13 mouse cellular contexts compared by ENCODE assay signal in the genomic region with DNA sequence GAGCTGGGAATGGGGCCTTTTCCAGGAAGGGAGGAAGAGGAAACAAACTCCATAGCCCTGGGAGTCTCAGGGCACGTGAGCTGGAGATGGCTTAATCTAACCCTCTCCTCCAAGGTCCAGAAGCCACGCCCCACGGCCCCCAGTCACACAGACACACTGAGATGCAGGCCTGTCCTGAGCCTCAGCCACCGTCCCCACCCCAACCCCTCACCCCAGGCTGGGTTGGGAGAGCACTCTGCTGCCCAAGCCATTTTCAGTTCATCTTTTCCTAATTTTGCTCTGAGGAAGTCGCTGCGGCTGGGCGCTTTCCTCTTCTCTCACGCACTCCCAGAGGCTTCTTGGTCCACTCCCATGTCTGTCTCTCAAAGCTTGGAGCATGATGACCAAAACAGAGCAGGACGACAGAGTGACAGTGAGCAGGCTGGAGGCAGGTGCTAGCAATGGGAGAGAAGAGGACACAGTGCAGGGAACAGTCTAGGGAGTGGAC. TPM values are rescaled to one million over a fixed set of nuclear protein-coding genes. Genes with fewer than 3 reads are reported as not detected.
A peak's percentile ranks its signal among the peaks of the same experiment; 100 is the strongest.
DNase-seq lines count a peak whose midpoint lies in the region; ATAC-seq and TF ChIP-seq lines count a peak whose summit lies in the region.
"Had no signal": no experiment of that assay in that cellular context is flagged by ENCODE, and none has a peak within 500 bp of the region (broad histone marks: within the 10 kb centered on the region; RNA-seq: fewer than 3 reads in every experiment).

No protein-coding gene starts in this region.

- no peak overlapping the region for H3ac ChIP-seq in myocyte (ENCODE audit: control insufficient read depth, insufficient read length)

- H3K4me2 ChIP-seq in heart, embryonic 16.5 days (ENCODE audit: low read depth, low read length), result no peak overlapping the region
- H3K4me2 ChIP-seq in myocyte (ENCODE audit: low read depth), result no peak overlapping the region
- H3K4me2 ChIP-seq in forebrain, embryonic 15.5 days (replicated peaks), result no peak overlapping the region
- H3K4me2 ChIP-seq: forebrain, embryonic 12.5 days; hindbrain, embryonic 13.5 days; lung, embryonic 15.5 days had no signal

- no peaks in the 10 kb centered on the region for H3K27me3 ChIP-seq in kidney, adult 2 months (replicated peaks; ENCODE audit: control insufficient read depth, insufficient read depth, low read length)
- H3K27me3 ChIP-seq in spleen, adult 2 months (ENCODE audit: control insufficient read depth, insufficient read depth, low read length), result no peaks in the 10 kb centered on the region
- H3K27me3 ChIP-seq in heart, embryonic 16.5 days (ENCODE audit: control insufficient read depth, insufficient read depth, low read length), result no peaks in the 10 kb centered on the region
- H3K27me3 ChIP-seq in myocyte (ENCODE audit: control insufficient read depth, insufficient read depth, insufficient read length), result no peaks in the 10 kb centered on the region
- no peaks in the 10 kb centered on the region for H3K27me3 ChIP-seq in forebrain, embryonic 15.5 days
- H3K27me3 ChIP-seq in limb, embryonic 10.5 days (ENCODE audit: low read depth, poor library complexity, severe bottlenecking), result no peaks in the 10 kb centered on the region
- H3K27me3 ChIP-seq: lung, embryonic 15.5 days had no signal

- H3K9me3 ChIP-seq in heart, embryonic 16.5 days (replicated peaks; ENCODE audit: control insufficient read depth, low read length), result no peaks in the 10 kb centered on the region
- H3K9me3 ChIP-seq in forebrain, embryonic 15.5 days, result no peaks in the 10 kb centered on the region
- no peaks in the 10 kb centered on the region for H3K9me3 ChIP-seq in limb, embryonic 10.5 days (replicated peaks)
- H3K9me3 ChIP-seq: forebrain, embryonic 12.5 days; hindbrain, embryonic 13.5 days; lung, embryonic 15.5 days had no signal

- H3K79me2 ChIP-seq in myocyte (ENCODE audit: control insufficient read depth, insufficient read depth), result no peaks in the 10 kb centered on the region

- H3K36me3 ChIP-seq in kidney, adult 2 months (ENCODE audit: control insufficient read depth, insufficient read depth, low read length), result no peaks in the 10 kb centered on the region
- H3K36me3 ChIP-seq in spleen, adult 2 months (ENCODE audit: control insufficient read depth, insufficient read depth, low read length), result peaks cover 1% of the 10 kb centered on the region
- peaks cover 2% of the 10 kb centered on the region for H3K36me3 ChIP-seq in heart, embryonic 16.5 days (ENCODE audit: control insufficient read depth, insufficient read depth)
- H3K36me3 ChIP-seq in myocyte (ENCODE audit: control insufficient read depth, insufficient read depth), result peaks cover 7% of the 10 kb centered on the region
- peaks cover 2% of the 10 kb centered on the region for H3K36me3 ChIP-seq in forebrain, embryonic 15.5 days
- H3K36me3 ChIP-seq in limb, embryonic 10.5 days, result peaks cover 6% of the 10 kb centered on the region

- no peak for ATAC-seq in heart, embryonic 16.5 days (replicated peaks; ENCODE audit: extremely low read depth, insufficient read depth, low FRiP score)
- ATAC-seq in forebrain, embryonic 15.5 days (replicated peaks), result no peak

- H3K9ac ChIP-seq in heart, embryonic 16.5 days (ENCODE audit: low read length), result no peak overlapping the region
- H3K9ac ChIP-seq in forebrain, embryonic 15.5 days (replicated peaks), result no peak overlapping the region
- H3K9ac ChIP-seq: forebrain, embryonic 12.5 days; hindbrain, embryonic 13.5 days; lung, embryonic 15.5 days had no signal

- DNase-seq in kidney, adult 2 months, result peak; percentile 53
- no peak for DNase-seq in kidney, postnatal 10 days
- peak in 1 of 2 experiments; percentile 27 for DNase-seq in spleen, adult 2 months (ENCODE audit: low read depth in 1 of 2, low spot score in 2 of 2)
- no peak for DNase-seq in spleen, postnatal 10 days (ENCODE audit: low spot score in 2 of 2)
- no peak for DNase-seq in limb, embryonic 10.5 days (ENCODE audit: low spot score)
- DNase-seq: adrenal gland, postnatal 25 days; cerebellum, postnatal 36 days had no signal

- no peak overlapping the region for H3K4me3 ChIP-seq in kidney, adult 2 months (ENCODE audit: insufficient read depth, low read depth, low read length)
- H3K4me3 ChIP-seq in spleen, adult 2 months (ENCODE audit: extremely low read depth, insufficient read depth, insufficient read length), result no peak overlapping the region
- no peak overlapping the region for H3K4me3 ChIP-seq in heart, embryonic 16.5 days (ENCODE audit: low read length)
- no peak overlapping the region for H3K4me3 ChIP-seq in myocyte
- H3K4me3 ChIP-seq in forebrain, embryonic 15.5 days, result no peak overlapping the region
- H3K4me3 ChIP-seq in limb, embryonic 10.5 days, result no peak overlapping the region
- H3K4me3 ChIP-seq: forebrain, embryonic 12.5 days; hindbrain, embryonic 13.5 days; lung, embryonic 15.5 days had no signal

- 41% methylated on average over 9 of the region's 9 CpGs for WGBS in kidney, adult 2 months
- 11% methylated on average over 9 of the region's 9 CpGs for WGBS in spleen, adult 2 months
- 41% methylated on average over 9 of the region's 9 CpGs for WGBS in heart, embryonic 16.5 days
- 39% methylated on average over 9 of the region's 9 CpGs for WGBS in forebrain, embryonic 15.5 days
- 52% methylated on average over 9 of the region's 9 CpGs for WGBS in limb, embryonic 10.5 days

- no peak for TF ChIP-seq CTCF in kidney, adult 2 months (conservative IDR thresholded peaks at IDR 0.05; ENCODE audit: insufficient read depth, insufficient read length, low read depth, low read length)
- TF ChIP-seq CTCF in spleen, adult 2 months (IDR thresholded peaks at IDR 0.05; ENCODE audit: extremely low read depth, insufficient read depth, insufficient read length, insufficient replicate concordance), result no peak

- 0 out of 2 replicates have a peak, but pooled peaks cover 4% of the 10 kb centered on the region for H3K4me1 ChIP-seq in kidney, adult 2 months (ENCODE audit: control insufficient read depth, insufficient read depth, low read length)
- peaks cover 4% of the 10 kb centered on the region; the same call in 1 of the 2 replicates for H3K4me1 ChIP-seq in spleen, adult 2 months (ENCODE audit: control insufficient read depth, insufficient read depth, insufficient read length)
- peaks cover 18% of the 10 kb centered on the region for H3K4me1 ChIP-seq in heart, embryonic 16.5 days (ENCODE audit: control insufficient read depth, insufficient read depth, low read length)
- no peaks in the 10 kb centered on the region for H3K4me1 ChIP-seq in forebrain, embryonic 15.5 days
- H3K4me1 ChIP-seq in limb, embryonic 10.5 days, result peaks cover 21% of the 10 kb centered on the region; the same call in 1 of the 2 replicates
- H3K4me1 ChIP-seq: hindbrain, embryonic 13.5 days had no signal

- H3K27ac ChIP-seq in kidney, adult 2 months (ENCODE audit: insufficient read depth, low read depth, low read length), result peak overlapping the region; percentile 13; the same call in 1 of the 2 replicates
- peak overlapping the region; percentile 43 for H3K27ac ChIP-seq in spleen, adult 2 months (ENCODE audit: insufficient read depth, low read length)
- H3K27ac ChIP-seq in heart, embryonic 16.5 days (ENCODE audit: low read length), result peak overlapping the region; percentile 32; the same call in 1 of the 2 replicates
- no peak overlapping the region for H3K27ac ChIP-seq in forebrain, embryonic 15.5 days (replicated peaks)
- no peak overlapping the region for H3K27ac ChIP-seq in limb, embryonic 10.5 days
- H3K27ac ChIP-seq: forebrain, embryonic 12.5 days; hindbrain, embryonic 13.5 days had no signal

- TF ChIP-seq POLR2A in kidney, adult 2 months (IDR thresholded peaks at IDR 0.05; ENCODE audit: low read depth, low read length), result no peak
- no peak for TF ChIP-seq POLR2A in spleen, adult 2 months (IDR thresholded peaks at IDR 0.05; ENCODE audit: low read depth, low read length)
- TF ChIP-seq POLR2A in myocyte (IDR thresholded peaks at IDR 0.05; ENCODE audit: insufficient read length, low read depth), result no peak

TF ChIP-seq in myocyte, 11 proteins besides CTCF, POLR2A, EP300 and RAD21:
- no peak for TF ChIP-seq TCF12 (IDR thresholded peaks at IDR 0.05; ENCODE audit: insufficient read depth, poor library complexity, severe bottlenecking)
- TF ChIP-seq MYOD1 (IDR thresholded peaks at IDR 0.05; ENCODE audit: control insufficient read depth in 1 of 3, insufficient read length in 2 of 3, low read depth in 2 of 3), result peak in 2 of 3 experiments; percentile 10 to 62
TF ChIP-seq in myocyte: peak in this region for 1.

RNA-seq across cellular contexts. Expression of a gene that starts 19.1 kb away (rescaled TPM):
- 94.8 and 106 TPM in 2 replicates for polyA plus RNA-seq in kidney, adult 2 months (2012; rRNA removed)
- polyA plus RNA-seq in spleen, adult 2 months (2012; rRNA removed), result 9.9 and 13.5 TPM in 2 replicates
- polyA plus RNA-seq in heart, embryonic 16.5 days (2015; fragmentation: Nextera tagmentation; extraction: Ambion mirVana), result 55.4 and 61.2 TPM in 2 replicates
- 54.7 TPM for polyA plus RNA-seq in myocyte (2012; fragmentation: generic; extraction: Trizol)
- 40.1 and 44.5 TPM in 2 replicates for polyA plus RNA-seq in forebrain, embryonic 15.5 days (2015; fragmentation: Nextera tagmentation; extraction: Ambion mirVana)
- 1.4 and 3.2 TPM in 2 replicates for polyA plus RNA-seq in limb, embryonic 10.5 days (2016; fragmentation: Nextera tagmentation; extraction: Ambion mirVana)

RNA-seq across cellular contexts. Expression of a gene that starts 19.7 kb away (rescaled TPM):
- polyA plus RNA-seq in kidney, adult 2 months (2012; rRNA removed), result 511 and 689 TPM in 2 replicates
- 550 and 833 TPM in 2 replicates for polyA plus RNA-seq in spleen, adult 2 months (2012; rRNA removed)
- 606 and 610 TPM in 2 replicates for polyA plus RNA-seq in heart, embryonic 16.5 days (2015; fragmentation: Nextera tagmentation; extraction: Ambion mirVana)
- 1,089 TPM for polyA plus RNA-seq in myocyte (2012; fragmentation: generic; extraction: Trizol)
- polyA plus RNA-seq in forebrain, embryonic 15.5 days (2015; fragmentation: Nextera tagmentation; extraction: Ambion mirVana), result 641 and 670 TPM in 2 replicates
- polyA plus RNA-seq in limb, embryonic 10.5 days (2016; fragmentation: Nextera tagmentation; extraction: Ambion mirVana), result 1,077 and 1,189 TPM in 2 replicates

RNA-seq across cellular contexts. Expression of a gene that starts 57.2 kb away (rescaled TPM):
- polyA plus RNA-seq in kidney, adult 2 months (2012; rRNA removed), result 32.2 and 33.4 TPM in 2 replicates
- polyA plus RNA-seq in spleen, adult 2 months (2012; rRNA removed), result 14.5 and 17.5 TPM in 2 replicates
- 3.2 and 4.6 TPM in 2 replicates for polyA plus RNA-seq in heart, embryonic 16.5 days (2015; fragmentation: Nextera tagmentation; extraction: Ambion mirVana)
- polyA plus RNA-seq in myocyte (2012; fragmentation: generic; extraction: Trizol), result 21.7 TPM
- polyA plus RNA-seq in forebrain, embryonic 15.5 days (2015; fragmentation: Nextera tagmentation; extraction: Ambion mirVana), result 3.0 and 3.3 TPM in 2 replicates
- polyA plus RNA-seq in limb, embryonic 10.5 days (2016; fragmentation: Nextera tagmentation; extraction: Ambion mirVana), result 1.5 and 2.0 TPM in 2 replicates

Comparison
In these comparisons a context has a peak if more than half of its experiments do, and no peak if none do; other contexts are left out.
1. H3K27ac ChIP-seq: peak in kidney, adult 2 months (single experiment), spleen, adult 2 months (single experiment) and heart, embryonic 16.5 days (single experiment); none in forebrain, embryonic 15.5 days (single experiment) and limb, embryonic 10.5 days (single experiment).